Mouse (Mus musculus): ENCODE measurements at regions not wholly inside any gene's neighbourhood (a gene's known extent, or its start where the extent isn't known, plus 50 kb on each side); places are given as distances from the start of the nearest gene placed in this dataset.

GRCm38 (mm10) chr11:31821479-31822411 lies 50.3 kb upstream of the Cpeb4 start:
- no peak for DNase-seq (ENCODE audit: low read depth, low spot score)

Measured in A20 (cell line).